Mouse (Mus musculus) gastrocnemius, adult 2 months (tissue): ENCODE results near the gene Nudcd3. TPM values are rescaled to one million over a fixed set of nuclear protein-coding genes. Genes with fewer than 3 reads are reported as not detected.
A peak's percentile ranks its signal among the peaks of the same experiment; 100 is the strongest.

Experiments
- DNase-seq: peaks from one replicate; pipeline ENCODE4 v3.0.0; 2022
- H3K27ac ChIP-seq: fragments of 200-600 bp; 2 replicates; pipeline ENCODE4 v1.8.1; 2022; ENCODE audit warnings: mild to moderate bottlenecking
- H3K4me3 ChIP-seq: fragments of 200-600 bp; 2 replicates; pipeline ENCODE4 v1.8.1; 2022; ENCODE audit warnings: mild to moderate bottlenecking, moderate library complexity
- CTCF ChIP-seq: fragments of 200-600 bp; IDR thresholded peaks from 2 replicates; pipeline ENCODE4 v1.8.1; 2022; ENCODE audit warnings: antibody characterized with exemption, mild to moderate bottlenecking, moderate library complexity
- intact Hi-C: fragments of 180-260 bp; cut with DNase I; formaldehyde crosslinking; loops from one replicate; pipeline ENCODE4 v1.15.1; 2025
- long read RNA-seq, 2 experiments: library from polyadenylated mRNA; stranded (forward); transcript quantifications; one replicate each; pipeline ENCODE4 v2.0.0; 2021
- total RNA-seq, 2 experiments: library from RNA; stranded (reverse); gene quantifications; 2 replicates each; pipeline ENCODE4 v1.2.3; 2021

Nudcd3 gene
- 10 to 100 TPM; 64.3 to 67.9 TPM for total RNA-seq
- long read RNA-seq, experiment 1, transcript Nudcd3-201 (6 exons, 3,927 nt), result major isoform, 132 of 158 reads
- long read RNA-seq, experiment 1, partial matches to known transcripts, result 8 of 158 reads
- long read RNA-seq, experiment 1, other reads (novel, unspliced or antisense), result 18 of 158 reads
- long read RNA-seq, experiment 2, transcript Nudcd3-201 (6 exons, 3,927 nt), result major isoform, 145 of 168 reads
- long read RNA-seq, experiment 2, partial matches to known transcripts, result 8 of 168 reads
- long read RNA-seq, experiment 2, other reads (novel, unspliced or antisense), result 15 of 168 reads

DNA sequence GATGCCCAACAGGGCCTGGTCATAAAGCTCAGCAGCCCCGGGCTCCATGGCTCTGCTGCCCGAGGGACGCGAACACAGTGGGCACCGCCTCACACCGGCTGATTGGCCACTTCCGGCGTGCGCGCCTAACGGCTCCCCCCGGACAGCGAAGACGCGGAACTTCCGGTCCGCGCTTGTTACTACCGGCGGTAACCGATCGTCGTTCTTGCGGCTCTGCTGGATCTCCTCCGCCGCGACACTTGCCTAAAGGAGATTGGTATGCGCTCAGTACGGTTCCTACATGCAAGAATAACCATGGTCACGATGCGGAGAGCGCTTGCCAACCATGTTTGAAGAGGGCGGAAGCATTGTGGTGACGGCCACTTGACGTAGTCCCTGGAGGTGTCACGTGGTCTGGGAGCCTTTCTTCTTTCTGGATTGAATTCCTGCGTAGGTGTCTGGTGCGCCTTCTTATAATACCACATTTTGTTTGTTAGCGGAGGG, at the start of gene Nudcd3:
Gene Nudcd3, minus strand, starts transcription at position 329 of the 483 bp plus-strand sequence.
- DNase-seq, result peak; percentile 93
- H3K4me3 ChIP-seq, result peak within 1 kb of the TSS; percentile 87
- no peak for TF ChIP-seq CTCF
- peak within 1 kb of the TSS; percentile 100 for H3K27ac ChIP-seq
- intact Hi-C loops, result loop anchor here (2.0 kb wide), 1 partner anchor 67 kb away; the partner anchor contains the start of gene Ddx56

DNA sequence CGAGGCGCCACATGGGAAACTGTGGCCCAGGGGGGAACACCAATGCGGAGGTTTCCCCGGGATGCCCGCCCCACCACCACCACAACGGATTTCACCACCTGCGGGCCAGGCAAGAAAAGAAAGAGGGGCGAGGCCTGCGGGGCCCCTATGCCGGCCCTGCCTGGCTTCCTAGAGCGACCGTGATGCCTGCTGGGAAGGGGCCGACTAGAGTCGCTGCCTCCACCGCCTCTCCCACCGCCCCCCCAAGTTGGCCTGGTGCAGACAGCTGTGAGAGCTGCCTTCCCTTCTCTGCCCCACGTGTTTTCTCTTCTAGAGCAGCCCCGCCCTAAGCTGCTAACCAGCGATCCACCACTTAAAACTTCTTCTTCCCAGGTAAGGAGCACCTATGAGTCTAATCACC, 44.5 kb upstream of the Nudcd3 start:
- no peak for TF ChIP-seq CTCF
- intact Hi-C loops, result no loop called here
- H3K27ac ChIP-seq, result no peak overlapping the region
- DNase-seq, result no peak
- no peak overlapping the region for H3K4me3 ChIP-seq

DNA sequence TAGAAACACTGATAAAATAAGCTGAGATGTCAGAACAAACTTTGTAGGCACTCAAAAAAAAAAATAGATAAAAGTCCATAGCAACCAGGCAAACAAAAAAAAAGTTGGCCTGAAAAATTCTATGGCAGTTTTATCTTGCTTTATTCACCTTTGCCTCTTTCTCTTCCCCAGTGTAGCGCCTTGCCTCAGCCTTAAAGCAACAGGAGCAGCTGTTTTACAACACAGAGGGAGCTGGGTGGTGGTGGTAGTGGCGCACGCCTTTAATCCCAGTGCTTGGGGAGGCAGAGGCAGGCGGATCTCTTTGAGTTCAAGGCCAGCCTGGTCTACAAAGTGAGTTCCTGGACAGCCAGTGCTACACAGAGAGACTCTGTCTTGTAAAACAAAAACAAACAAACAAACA, 32.8 kb upstream of the Nudcd3 start:
- no peak overlapping the region for H3K4me3 ChIP-seq
- intact Hi-C loops, result no loop called here
- no peak for TF ChIP-seq CTCF
- H3K27ac ChIP-seq, result no peak overlapping the region
- no peak for DNase-seq

DNA sequence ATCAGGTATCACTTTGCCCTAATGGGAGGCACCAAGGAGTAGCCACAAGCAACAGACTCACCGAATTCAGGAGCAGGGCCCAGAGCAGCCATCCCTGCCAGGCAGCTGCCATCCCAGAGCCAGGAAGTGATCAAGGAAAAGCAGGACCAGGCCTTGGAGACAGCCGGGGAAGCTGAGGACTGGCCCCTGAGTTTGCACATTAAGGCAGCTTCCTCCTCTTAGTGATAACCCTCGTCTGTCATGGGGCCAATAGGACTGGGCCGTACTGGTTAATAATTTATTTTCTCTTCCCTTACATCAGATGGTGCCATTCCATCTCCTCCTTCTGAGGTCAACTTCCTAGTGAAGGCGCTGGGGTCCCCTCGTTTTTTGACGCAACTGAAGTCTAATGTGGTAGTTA, 29.8 kb upstream of the Nudcd3 start, which contains the start of gene Npc1l1:
Gene Npc1l1, minus strand, starts transcription at position 132 of the 400 bp plus-strand sequence.
- DNase-seq, result no peak
- Histone ChIP-seq H3K27ac (no peak within 1 kb of the TSS), H3K4me3 (no peak within 1 kb of the TSS)
- intact Hi-C loops, result no loop called here
- no peak for TF ChIP-seq CTCF

DNA sequence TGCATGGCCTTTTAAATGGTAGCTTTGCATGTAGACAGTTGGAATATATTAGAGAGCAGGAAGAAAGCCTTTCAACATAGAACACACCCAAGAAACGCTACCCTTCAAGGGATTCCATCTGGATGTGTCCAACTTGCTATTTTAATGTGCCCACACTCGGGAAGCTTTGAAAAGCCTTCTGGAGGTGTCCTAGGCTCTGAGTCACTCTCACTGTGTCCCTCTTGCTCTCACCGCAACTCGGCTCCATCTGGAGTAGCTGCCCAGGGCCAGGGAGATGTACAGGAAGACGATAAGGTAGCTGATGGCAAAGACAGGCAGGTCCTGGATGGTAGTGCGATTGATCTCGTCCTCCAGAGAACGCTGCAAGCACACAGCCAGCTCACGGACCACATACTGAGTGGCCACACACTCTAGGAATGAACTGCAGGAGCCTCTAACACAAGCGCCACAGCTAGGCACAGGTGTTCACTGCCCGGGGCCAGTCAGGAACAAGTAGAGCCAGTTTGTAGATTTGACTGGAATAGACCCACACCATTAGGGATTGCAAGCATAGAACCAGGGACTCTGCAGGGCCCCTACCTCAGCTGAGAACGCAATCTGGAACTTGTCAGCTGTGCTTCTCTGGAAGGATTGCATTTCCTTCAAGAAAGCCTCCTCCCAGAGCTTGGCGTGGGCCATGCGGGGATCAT, 24.5 kb upstream of the Nudcd3 start:
- intact Hi-C loops, result no loop called here
- no peak overlapping the region for H3K4me3 ChIP-seq
- DNase-seq, result no peak
- no peak overlapping the region for H3K27ac ChIP-seq
- no peak for TF ChIP-seq CTCF

DNA sequence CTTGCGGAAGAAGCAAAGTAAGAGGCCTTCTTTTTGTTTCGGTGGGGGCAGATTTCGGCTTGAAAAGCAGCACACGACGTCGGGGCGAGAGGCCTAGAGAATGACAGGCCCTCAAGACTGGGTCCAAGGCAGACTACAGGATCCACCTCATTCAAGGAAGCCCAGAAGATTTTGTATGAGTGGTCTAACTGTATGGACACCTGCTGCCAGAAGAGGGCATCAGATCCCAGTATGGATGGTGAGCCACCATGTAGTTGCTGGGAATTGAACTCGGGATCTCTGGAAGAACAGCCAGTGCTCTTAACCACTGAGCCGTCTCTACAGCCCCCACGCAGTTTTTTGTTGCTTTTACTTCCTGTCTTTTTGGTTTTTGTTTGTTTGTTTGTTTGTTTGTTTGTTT, 22.0 kb upstream of the Nudcd3 start:
- TF ChIP-seq CTCF, result no peak
- intact Hi-C loops, result no loop called here
- no peak overlapping the region for H3K4me3 ChIP-seq
- no peak overlapping the region for H3K27ac ChIP-seq
- DNase-seq, result no peak

DNA sequence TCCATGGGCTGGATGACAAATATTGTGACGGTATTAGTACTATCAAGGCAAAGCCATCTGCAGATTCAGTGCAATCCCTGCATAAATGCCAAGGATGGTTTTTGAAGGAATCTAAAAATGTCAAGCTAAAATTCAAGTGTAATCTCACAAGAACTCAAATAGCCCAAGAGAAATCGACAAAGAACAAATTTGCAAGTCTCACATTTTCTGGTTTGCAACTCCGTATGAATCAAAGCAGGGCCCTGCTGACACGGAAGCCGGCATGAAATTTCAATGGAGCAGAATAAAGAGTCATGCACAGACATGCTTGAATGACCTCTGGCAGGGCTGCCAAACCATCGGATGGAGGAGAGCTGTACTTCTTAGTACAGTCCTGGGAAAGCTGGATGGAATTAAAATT, 19.8 kb upstream of the Nudcd3 start:
- DNase-seq, result no peak
- no peak overlapping the region for H3K4me3 ChIP-seq
- intact Hi-C loops, result no loop called here
- H3K27ac ChIP-seq, result no peak overlapping the region
- TF ChIP-seq CTCF, result no peak

DNA sequence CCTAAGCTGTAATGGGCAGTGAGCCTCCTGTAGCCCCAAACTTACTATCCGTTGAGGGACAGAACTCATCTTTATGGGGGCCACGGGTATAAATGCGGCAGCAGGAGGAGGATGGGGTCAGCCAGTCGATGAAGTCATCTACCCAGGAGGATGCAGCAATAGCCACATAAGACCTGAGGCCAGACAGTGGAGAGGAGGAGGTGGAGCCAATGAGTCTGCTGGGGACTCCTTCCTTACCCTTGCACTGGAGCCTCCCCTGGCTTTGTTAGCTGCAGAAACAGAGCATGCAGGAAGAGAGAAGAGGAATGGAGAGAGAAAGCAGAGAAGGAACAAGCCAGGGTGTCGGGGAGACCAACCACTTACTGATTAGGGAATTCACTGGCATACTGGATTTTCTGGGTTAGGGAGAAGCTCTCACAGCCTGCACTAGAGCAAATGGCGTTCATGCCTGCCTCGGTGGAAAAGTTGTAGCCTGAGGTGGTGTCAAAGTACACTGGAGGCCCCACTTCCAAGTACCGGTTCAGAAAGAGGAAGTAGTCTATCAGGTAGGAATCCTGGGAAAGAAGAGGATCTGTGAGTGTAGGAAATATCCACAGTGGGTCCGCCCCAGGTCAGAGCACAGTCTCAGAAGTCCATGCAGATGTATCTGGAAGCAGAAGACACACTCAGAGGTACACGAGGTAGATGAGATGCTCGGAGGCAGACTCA, 18.1 kb upstream of the Nudcd3 start:
- H3K27ac ChIP-seq, result no peak overlapping the region
- DNase-seq, result no peak
- no peak overlapping the region for H3K4me3 ChIP-seq
- no peak for TF ChIP-seq CTCF
- intact Hi-C loops, result no loop called here

DNA sequence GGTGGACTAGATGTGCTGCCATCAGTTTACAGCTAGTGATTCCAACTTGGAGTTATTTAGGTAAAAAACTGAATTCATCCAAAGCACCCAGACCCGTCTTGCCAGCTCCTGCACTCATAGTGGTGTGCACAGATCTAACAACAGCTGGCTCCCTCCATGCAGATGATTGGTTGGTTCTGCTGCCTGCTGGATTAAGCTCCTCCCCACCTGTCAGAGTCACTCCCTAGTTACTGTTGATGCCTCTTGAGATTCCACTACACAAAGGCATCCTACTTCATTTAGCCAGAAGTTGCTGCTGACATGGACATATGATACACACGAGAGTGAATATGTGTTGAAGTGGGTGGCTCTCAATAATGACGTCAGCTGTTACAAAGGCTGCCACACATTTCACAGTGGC, 16.6 kb upstream of the Nudcd3 start:
- intact Hi-C loops, result no loop called here
- H3K27ac ChIP-seq, result no peak overlapping the region
- no peak for DNase-seq
- TF ChIP-seq CTCF, result no peak
- H3K4me3 ChIP-seq, result no peak overlapping the region

DNA sequence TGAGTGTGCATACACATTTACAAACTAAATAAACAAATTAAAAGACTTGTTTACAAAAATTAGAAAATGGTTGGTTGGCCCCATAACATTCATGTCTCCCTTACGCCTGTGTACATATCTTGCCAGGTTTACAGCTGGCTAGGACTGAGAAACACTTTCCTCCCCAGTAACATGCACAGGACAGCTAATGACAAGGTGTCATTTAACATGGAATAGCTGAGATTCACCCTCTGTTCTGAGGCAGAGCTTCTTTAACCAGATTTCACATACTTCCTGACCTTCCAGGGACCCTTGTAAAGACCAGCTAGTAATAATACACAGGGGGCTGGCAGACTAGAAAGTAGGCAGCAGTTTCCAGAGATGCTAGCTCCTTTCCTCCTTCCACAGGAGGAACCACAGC, 7.9 kb upstream of the Nudcd3 start:
- intact Hi-C loops, result no loop called here
- no peak for DNase-seq
- H3K4me3 ChIP-seq, result no peak overlapping the region
- no peak for TF ChIP-seq CTCF
- H3K27ac ChIP-seq, result no peak overlapping the region

DNA sequence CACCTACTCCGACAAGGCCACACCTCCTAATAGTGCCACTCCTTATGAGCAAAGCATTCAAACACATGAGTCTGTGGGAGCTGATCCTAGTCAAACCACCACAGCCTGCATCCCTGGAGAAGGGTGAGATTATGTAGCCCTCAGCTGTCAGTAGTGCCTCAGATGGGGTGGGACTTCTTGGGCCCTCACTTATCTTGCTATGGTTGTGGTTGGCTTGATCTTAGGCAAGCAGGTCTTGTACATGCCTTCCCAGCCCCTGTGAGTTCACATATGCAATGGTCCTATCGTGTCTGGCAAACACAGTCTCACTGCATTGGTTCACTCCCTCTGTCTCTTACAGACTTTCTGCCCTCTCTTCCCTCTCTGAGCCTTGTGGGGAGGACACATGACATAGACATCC, 6.9 kb upstream of the Nudcd3 start:
- no peak overlapping the region for H3K27ac ChIP-seq
- TF ChIP-seq CTCF, result no peak
- intact Hi-C loops, result no loop called here
- no peak overlapping the region for H3K4me3 ChIP-seq
- no peak for DNase-seq

DNA sequence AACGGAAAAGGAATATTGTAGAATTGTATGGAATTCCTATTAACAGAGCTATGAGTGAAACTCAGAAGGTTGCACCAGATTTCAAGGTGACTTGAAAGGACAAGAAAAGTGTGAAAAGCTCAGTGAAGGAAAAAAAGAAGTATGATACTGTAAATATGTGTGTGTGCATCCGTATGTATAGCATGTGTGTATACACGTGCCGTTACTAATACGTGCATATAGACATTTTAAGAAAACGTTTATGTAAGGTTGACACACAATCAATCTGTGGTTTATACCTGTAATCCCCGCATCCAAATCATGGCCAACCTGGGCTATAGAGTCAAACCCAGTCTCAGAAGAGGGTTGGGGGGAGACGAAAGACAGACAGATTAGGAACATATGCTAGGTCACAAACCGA, 355 bp upstream of the Nudcd3 start:
- H3K27ac ChIP-seq, result peak overlapping the region; percentile 100
- DNase-seq, result no peak
- peak overlapping the region; percentile 87 for H3K4me3 ChIP-seq
- no peak for TF ChIP-seq CTCF
- intact Hi-C loops, result loop anchor here (2.0 kb wide), 1 partner anchor 66 kb away; the partner anchor contains the start of gene Ddx56
